Mouse (Mus musculus) G1E (cell line): ENCODE measurements at regions not wholly inside any gene's neighbourhood (a gene's known extent, or its start where the extent isn't known, plus 50 kb on each side); places are given as distances from the start of the nearest gene placed in this dataset.

Experiments
- ATAC-seq: 2 replicates; pipeline ENCODE4 v1.8.0; 2016; ENCODE audit warnings: mild to moderate bottlenecking; ENCODE audit not compliant: insufficient number of reproducible peaks, poor library complexity, low FRiP score, severe bottlenecking; ENCODE audit errors: extremely low read depth
- DNase-seq: peaks from one replicate; pipeline ENCODE4 v3.0.0; 2012; ENCODE audit warnings: low spot score
- H3K27me3 ChIP-seq: 2 replicates; pipeline ENCODE4 v1.6.1; 2012; ENCODE audit warnings: mild to moderate bottlenecking, low read length, inconsistent platforms; ENCODE audit not compliant: insufficient read depth
- H3K36me3 ChIP-seq: replicated peaks from 2 replicates; pipeline ENCODE3; 2012; ENCODE audit warnings: mild to moderate bottlenecking, inconsistent platforms
- H3K4me1 ChIP-seq: 2 replicates; pipeline ENCODE4 v1.6.1; 2012; ENCODE audit warnings: low read depth, low read length, inconsistent platforms, mixed read lengths; ENCODE audit not compliant: insufficient read depth
- H3K4me3 ChIP-seq: 2 replicates; pipeline ENCODE4 v1.5.1; 2012; ENCODE audit warnings: low read depth, mild to moderate bottlenecking, inconsistent platforms, low read length, moderate library complexity, mixed read lengths
- H3K9me3 ChIP-seq: replicated peaks from 2 replicates; pipeline ENCODE4 v1.6.1; 2012; ENCODE audit warnings: inconsistent platforms
- CTCF ChIP-seq: IDR thresholded peaks from 2 replicates; pipeline ENCODE4 v1.5.1; 2012; ENCODE audit warnings: low read depth, low read length, inconsistent platforms, mixed read lengths
- GATA1 ChIP-seq: IDR thresholded peaks from 2 replicates; pipeline ENCODE4 v1.6.1; 2012; ENCODE audit warnings: borderline replicate concordance, low read length, inconsistent platforms, mixed read lengths
- GATA2 ChIP-seq: IDR thresholded peaks from 2 replicates; pipeline ENCODE4 v1.6.1; 2012; ENCODE audit warnings: low read depth, low read length, inconsistent platforms, borderline replicate concordance
- POLR2AphosphoS5 ChIP-seq: IDR thresholded peaks from 2 replicates; pipeline ENCODE4 v1.6.1; 2012; ENCODE audit warnings: low read depth, low read length, inconsistent platforms; ENCODE audit not compliant: insufficient replicate concordance
- TAL1 ChIP-seq: conservative IDR thresholded peaks from 2 replicates; pipeline ENCODE4 v1.6.1; 2012; ENCODE audit warnings: low read depth, low read length, inconsistent platforms, mixed read lengths

DNA sequence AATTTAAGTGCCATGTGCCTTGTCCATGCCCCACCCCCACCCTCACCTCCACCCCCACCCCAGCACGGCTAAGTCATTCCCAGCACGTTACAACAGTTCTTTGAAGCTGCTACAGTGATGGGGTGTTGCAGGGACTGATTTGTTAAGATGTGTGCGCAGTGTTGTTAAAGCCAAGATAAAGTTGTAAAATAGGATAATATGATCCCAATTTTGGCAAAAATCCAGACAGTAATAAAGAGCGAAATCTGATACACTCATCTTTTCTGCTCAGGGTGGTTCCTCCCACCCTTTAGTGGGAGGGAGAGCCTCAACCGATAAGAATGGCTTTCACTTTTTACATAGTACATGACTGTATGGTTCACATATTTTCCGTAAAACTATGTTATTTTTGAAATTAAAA is 180.2 kb downstream of the Gm826 start:
- Histone ChIP-seq H3K9me3 (peaks cover 54% of the 10 kb centered on the region), H3K4me1 (no peaks in the 10 kb centered on the region), H3K4me3 (no peak overlapping the region), H3K36me3 (no peaks in the 10 kb centered on the region), H3K27me3 (no peaks in the 10 kb centered on the region)
- DNase-seq (no peak), ATAC-seq (no peak)
- TF ChIP-seq GATA1 (no peak), POLR2AphosphoS5 (no peak), CTCF (no peak), TAL1 (no peak), GATA2 (no peak)

DNA sequence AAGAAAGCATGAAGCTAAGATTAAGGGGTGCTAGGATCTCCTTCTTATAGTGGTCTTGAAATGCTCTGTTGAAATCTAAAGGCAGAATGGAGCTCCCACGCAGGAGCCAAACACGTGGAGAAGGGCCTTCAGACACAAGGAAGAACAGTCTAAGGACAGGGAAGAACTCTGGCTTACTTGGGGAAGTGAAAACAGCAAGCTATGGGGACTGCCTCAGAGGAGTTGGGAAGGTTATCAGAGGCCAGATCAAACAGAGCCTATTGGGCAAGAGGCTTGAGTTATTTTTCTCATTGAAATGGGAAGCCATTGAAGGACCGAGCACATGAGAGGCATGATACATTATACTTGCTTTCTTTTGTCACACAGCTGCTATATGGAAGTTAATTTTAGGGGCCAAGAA is 181.9 kb downstream of the Gm826 start:
- Histone ChIP-seq H3K27me3 (no peaks in the 10 kb centered on the region), H3K9me3 (peaks cover 53% of the 10 kb centered on the region), H3K4me3 (no peak overlapping the region), H3K36me3 (no peaks in the 10 kb centered on the region), H3K4me1 (no peaks in the 10 kb centered on the region)
- no peak for TF ChIP-seq GATA1
- no peak for TF ChIP-seq POLR2AphosphoS5
- ATAC-seq (no peak), DNase-seq (no peak)

- ATAC-seq (no peak), DNase-seq (no peak)
- H3K9me3 ChIP-seq = peaks cover 50% of the 10 kb centered on the region
- no peak overlapping the region for H3K4me3 ChIP-seq
- H3K4me1 ChIP-seq = no peaks in the 10 kb centered on the region
- TF ChIP-seq POLR2AphosphoS5 (no peak), CTCF (no peak), GATA1 (no peak), TAL1 (no peak), GATA2 (no peak)
- no peaks in the 10 kb centered on the region for H3K27me3 ChIP-seq
- H3K36me3 ChIP-seq = no peaks in the 10 kb centered on the region
These were observed 185.0 kb downstream of the Gm826 start for GRCm38 (mm10) chr2:160148936-160149335.

DNA sequence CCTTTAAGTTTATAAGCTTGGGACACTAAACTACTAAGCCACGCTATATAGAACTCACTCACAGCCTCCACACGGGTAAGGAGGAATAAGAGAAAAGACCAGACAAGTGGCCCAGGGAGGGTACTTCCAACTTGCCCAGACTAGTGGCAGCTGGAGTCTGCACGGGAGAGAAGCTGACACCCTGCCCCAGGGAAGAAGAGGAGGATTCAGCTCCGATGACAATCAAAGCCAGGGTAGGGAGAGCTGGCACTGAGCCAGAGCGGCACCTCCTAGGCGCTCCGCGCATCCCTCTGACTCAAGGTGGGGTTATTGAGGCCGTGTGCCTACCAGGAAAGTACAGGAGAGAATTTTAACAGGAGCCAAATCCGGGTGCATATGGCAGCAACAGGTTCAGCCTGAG is 185.4 kb downstream of the Gm826 start:
- no peak for DNase-seq
- TF ChIP-seq TAL1 (no peak), CTCF (no peak), POLR2AphosphoS5 (no peak), GATA1 (no peak), GATA2 (no peak)
- no peak for ATAC-seq
- no peaks in the 10 kb centered on the region for H3K4me1 ChIP-seq
- H3K4me3 ChIP-seq = no peak overlapping the region
- no peaks in the 10 kb centered on the region for H3K27me3 ChIP-seq
- H3K9me3 ChIP-seq = peaks cover 52% of the 10 kb centered on the region
- H3K36me3 ChIP-seq = no peaks in the 10 kb centered on the region

- no peak for TF ChIP-seq TAL1
- no peak for TF ChIP-seq GATA1
- no peak for TF ChIP-seq GATA2
- TF ChIP-seq CTCF = no peak
- TF ChIP-seq POLR2AphosphoS5 = no peak
- ATAC-seq (no peak), DNase-seq (no peak)
- Histone ChIP-seq H3K4me3 (no peak overlapping the region), H3K9me3 (peaks cover 53% of the 10 kb centered on the region), H3K27me3 (no peaks in the 10 kb centered on the region), H3K36me3 (no peaks in the 10 kb centered on the region), H3K4me1 (no peaks in the 10 kb centered on the region)
These were observed 185.9 kb downstream of the Gm826 start for GRCm38 (mm10) chr2:160148031-160148430.

- H3K4me1 ChIP-seq = no peaks in the 10 kb centered on the region
- H3K36me3 ChIP-seq = no peaks in the 10 kb centered on the region
- peaks cover 36% of the 10 kb centered on the region for H3K9me3 ChIP-seq
- no peaks in the 10 kb centered on the region for H3K27me3 ChIP-seq
- ATAC-seq (no peak), DNase-seq (no peak)
- no peak for TF ChIP-seq POLR2AphosphoS5
- no peak for TF ChIP-seq GATA2
- TF ChIP-seq CTCF = no peak
- no peak for TF ChIP-seq GATA1
- TF ChIP-seq TAL1 = no peak
- H3K4me3 ChIP-seq = no peak overlapping the region
These were observed 193.7 kb downstream of the Gm826 start for GRCm38 (mm10) chr2:160140166-160140740.

DNA sequence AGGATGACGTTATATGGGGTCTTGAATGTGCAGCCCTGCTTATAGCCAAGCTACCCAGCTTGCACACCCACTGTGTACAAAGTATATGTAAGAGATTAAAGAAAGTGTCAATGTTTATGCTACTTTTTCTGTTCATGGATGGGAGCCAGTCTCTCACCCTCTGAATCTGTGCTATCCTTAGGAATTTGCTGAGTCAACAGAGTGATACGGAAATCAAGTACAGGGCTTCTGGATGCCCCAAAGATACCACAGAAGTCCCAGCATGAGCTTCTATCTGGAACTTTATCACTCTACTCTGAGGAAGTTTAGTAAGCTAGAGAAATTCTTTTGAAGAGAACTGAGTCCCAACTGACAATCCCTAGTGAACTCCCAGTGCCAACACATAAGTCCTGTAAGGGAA is 195.9 kb downstream of the Gm826 start:
- no peaks in the 10 kb centered on the region for H3K27me3 ChIP-seq
- DNase-seq (no peak), ATAC-seq (no peak)
- TF ChIP-seq GATA1 (no peak), POLR2AphosphoS5 (no peak), TAL1 (no peak), CTCF (no peak), GATA2 (no peak)
- no peak overlapping the region for H3K4me3 ChIP-seq
- no peaks in the 10 kb centered on the region for H3K36me3 ChIP-seq
- no peaks in the 10 kb centered on the region for H3K4me1 ChIP-seq
- peaks cover 26% of the 10 kb centered on the region for H3K9me3 ChIP-seq
